Mouse (Mus musculus) embryonic fibroblast, embryonic 13.5 days (primary cell): ENCODE measurements at regions not wholly inside any gene's neighbourhood (a gene's known extent, or its start where the extent isn't known, plus 50 kb on each side); places are given as distances from the start of the nearest gene placed in this dataset.

Source experiments
- CTCF ChIP-seq: IDR thresholded peaks from 2 replicates; pipeline ENCODE4 v1.5.1; 2011; ENCODE audit warnings: mild to moderate bottlenecking, control low read depth, low read length, moderate library complexity, borderline replicate concordance; ENCODE audit not compliant: insufficient read depth
- POLR2A ChIP-seq: IDR thresholded peaks from 2 replicates; pipeline ENCODE4 v1.6.1; 2011; ENCODE audit warnings: low read depth, mild to moderate bottlenecking, control low read depth, low read length, moderate library complexity

- TF ChIP-seq CTCF (peak; percentile 80), POLR2A (no peak)
Measured at GRCm38 (mm10) chr11:117057451-117057850, 57.5 kb upstream of the Sec14l1 start.
